Mouse (Mus musculus): Measurements from ENCODE around the gene Magi1.

GRCm38 (mm10) chr6:94195303-94195911 lies 88.3 kb downstream of the Magi1 start:
- TF ChIP-seq CTCF (IDR thresholded peaks at IDR 0.05; ENCODE audit: borderline replicate concordance, insufficient read depth, low read depth, low read length) (no peak), POLR2A (IDR thresholded peaks at IDR 0.05; ENCODE audit: borderline replicate concordance, insufficient read depth, low read length) (no peak)

Measured in cerebellum, adult 2 months (tissue).